Mouse (Mus musculus) frontal cortex, adult (tissue): Measurements from ENCODE around the gene Noc3l.

Experiments
- ATAC-seq: cut with Nextera tagmentation; 2 replicates; pipeline ENCODE4 v1.9.2; 2017; ENCODE audit warnings: mild to moderate bottlenecking, moderate library complexity, mixed read lengths; ENCODE audit not compliant: low TSS enrichment

Noc3l gene

DNA sequence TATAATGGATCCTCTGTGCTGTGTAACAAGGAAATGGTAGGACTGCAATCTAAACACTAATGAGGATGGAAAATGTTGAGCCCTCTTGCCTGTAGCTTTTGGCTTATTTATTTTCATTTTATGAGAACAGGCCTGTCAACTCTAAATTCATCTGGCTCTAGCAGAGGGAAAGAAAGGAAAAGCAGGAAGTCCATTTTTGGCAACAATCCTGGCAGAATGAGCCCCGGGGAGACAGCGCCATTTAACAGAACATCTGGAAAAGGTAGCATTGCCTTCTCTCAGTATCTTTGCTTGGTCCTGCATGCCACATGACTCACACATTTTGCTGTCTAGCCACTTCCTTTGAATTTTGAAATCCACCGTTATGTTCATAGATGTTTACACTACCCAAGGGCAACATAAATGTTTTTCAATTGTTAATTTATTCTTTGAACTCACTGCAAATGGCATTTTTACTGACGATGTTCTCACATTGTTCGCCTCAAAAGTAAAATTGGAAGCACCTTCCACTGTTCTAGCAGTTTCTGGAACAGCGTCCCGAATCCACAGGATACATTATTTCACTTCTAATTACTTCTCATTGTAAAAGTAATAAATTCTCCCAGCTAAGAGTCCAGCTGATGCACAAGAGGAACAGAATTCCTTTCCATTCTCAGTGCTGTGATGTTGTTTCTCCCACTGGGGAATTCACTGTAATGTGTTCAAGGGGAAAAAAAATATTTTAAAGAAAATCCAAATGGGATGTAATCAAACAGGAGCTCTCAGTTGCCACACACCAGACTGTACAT is 60.2 kb downstream of the Noc3l start:
- no peak for ATAC-seq

DNA sequence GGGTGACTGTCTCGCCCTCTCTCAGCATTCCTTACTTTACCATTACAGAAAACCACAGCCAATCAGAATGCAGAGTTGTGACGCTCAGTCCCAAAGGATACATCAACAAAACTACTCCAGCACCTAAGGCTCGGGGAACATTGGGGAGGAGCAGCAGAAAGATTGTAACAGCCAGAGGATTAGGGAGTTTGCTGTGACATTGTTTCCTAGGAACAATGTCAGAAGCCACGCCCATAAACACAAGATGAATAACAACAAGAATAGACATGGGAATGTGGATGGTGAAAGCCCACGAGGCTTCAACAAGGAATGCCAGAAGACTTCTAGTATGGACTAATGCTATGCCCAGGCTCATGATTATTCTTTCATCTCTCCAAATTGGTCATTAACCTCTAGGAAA is 61.0 kb downstream of the Noc3l start:
- ATAC-seq: no peak

DNA sequence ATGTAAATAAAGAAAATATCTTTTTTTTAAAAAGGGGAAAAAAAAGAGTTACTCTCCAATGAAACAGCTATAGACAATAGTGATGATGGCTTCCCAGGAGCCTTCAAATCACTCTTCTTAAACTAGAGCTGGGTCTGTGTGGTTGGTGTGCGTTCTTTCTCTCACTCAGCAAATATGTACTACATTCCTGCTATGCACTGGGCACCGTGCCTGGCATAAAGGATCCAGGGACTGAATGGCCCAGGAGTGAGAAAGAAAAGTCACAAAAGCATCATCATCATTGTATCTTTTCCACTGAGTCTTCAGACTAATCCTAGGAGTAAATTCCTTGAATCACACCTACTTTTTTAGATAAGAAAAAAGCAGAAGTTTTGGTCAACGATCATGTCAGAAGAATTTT is 61.9 kb downstream of the Noc3l start:
- ATAC-seq: no peak

DNA sequence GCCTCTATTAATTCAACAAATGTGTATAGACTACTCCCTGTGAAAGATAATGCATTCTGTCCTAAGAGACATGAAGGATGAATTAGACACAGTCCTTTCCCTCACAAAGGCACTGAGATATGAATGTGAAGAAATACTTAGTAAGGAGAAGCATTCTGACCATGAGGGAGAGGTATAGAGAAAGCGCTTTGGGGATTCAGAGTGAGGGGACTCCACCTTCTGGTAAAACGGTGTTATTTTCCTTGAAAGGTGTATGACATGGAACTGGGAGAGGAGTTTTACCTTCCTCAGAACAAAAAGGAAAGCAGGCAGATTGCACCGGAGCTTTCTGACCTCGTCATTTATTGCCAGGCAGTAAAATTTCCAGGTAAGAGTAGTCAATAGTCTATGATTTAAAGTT is 68.8 kb downstream of the Noc3l start:
- ATAC-seq: no peak

DNA sequence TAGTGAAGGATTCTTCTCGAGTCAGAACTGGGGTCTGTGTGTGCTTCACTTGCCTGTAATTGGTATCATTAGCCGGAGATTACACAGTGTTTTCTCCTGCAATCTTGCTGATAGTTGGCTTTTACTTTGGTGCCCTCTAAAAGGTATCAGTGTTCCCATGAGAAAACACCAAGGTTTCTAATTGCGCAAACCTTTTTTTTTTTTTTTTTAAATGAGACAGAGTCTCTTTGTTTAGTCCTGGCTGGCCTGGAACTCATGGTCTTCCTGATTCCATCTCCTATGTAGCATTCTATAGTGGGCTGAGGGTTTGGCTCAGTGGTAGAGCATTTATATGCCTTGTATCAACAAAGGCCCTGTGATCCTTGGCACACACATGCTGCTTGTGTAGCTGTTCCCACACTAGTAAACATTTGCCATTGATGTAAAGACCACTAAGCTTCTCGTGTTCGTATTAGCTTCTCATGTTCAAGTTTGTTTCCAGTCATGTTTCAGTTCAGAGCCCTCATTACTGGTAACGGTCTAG is 72.5 kb downstream of the Noc3l start:
- no peak for ATAC-seq

DNA sequence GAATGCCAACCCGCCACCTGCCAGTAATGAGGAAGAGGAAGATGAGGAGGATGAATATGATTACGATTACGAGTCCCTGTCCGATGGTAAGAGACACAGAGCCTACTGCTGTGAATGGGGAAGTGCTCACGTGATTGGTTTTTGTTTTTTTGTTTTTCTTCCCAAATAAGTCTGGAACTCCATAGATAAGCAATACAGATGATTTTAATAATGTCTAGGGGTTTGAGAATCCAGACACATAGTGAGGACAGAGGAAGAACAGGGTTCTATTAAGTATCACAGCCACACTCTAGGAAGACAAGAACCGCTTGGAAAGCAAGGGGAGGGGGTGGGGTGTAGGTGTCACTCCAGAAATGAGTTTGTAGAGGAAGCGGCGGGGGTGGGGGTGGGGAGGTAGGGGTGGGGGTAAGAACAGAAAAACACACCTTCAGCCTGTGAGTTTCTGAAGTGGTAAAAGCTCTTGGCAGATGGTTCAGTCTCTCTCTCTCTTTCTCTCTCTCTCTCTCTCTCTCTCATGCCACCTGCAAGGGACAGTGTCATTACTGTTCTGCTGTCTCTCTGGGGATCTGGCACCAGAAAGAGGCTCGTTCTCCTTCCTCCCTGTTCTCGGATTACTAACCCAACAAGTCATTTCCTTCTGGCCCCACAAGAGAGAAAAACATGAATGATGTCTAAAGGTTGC is 73.1 kb downstream of the Noc3l start:
- ATAC-seq: no peak

DNA sequence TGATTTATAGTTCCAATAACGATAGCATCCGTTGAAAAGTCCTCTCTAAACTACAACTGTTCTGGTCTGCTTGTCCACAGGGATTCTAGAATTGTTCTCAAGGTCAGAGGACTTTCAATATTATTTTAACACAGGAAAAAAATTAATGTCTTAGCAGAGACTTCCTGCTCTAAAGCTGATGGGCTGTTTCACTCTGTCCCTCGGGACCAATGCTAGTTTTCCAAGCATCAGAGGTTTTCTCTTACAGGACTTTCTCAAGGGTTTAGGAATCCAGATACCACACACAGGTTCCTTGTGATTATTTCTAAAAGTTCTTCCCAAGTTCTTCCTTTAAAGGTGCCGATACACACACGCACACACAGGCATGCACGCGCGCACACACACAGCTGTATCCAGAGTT is 74.5 kb downstream of the Noc3l start:
- no peak for ATAC-seq
